Mouse (Mus musculus) C2C12 (cell line): ENCODE results near the gene Minos1. TPM values are rescaled to one million over a fixed set of nuclear protein-coding genes. Genes with fewer than 3 reads are reported as not detected.

Experiments used
- H3K27me3 ChIP-seq: one replicate; pipeline ENCODE4 v1.6.1; 2011; ENCODE audit not compliant: control insufficient read depth, insufficient read depth, insufficient read length
- H3K36me3 ChIP-seq: one replicate; pipeline ENCODE4 v1.6.1; 2011; ENCODE audit not compliant: control insufficient read depth, insufficient read depth
- H3K4me3 ChIP-seq: one replicate; pipeline ENCODE4 v1.5.1; 2011; ENCODE audit warnings: mild to moderate bottlenecking, control low read depth; ENCODE audit not compliant: poor library complexity, insufficient read depth, severe bottlenecking
- H3K79me2 ChIP-seq: one replicate; pipeline ENCODE4 v1.6.1; 2011; ENCODE audit not compliant: control insufficient read depth, insufficient read depth
- H3K79me3 ChIP-seq: one replicate; pipeline ENCODE4 v1.6.1; 2011; ENCODE audit warnings: low read depth, control low read depth
- H3ac ChIP-seq: one replicate; pipeline ENCODE3; 2011; ENCODE audit warnings: low read depth; ENCODE audit not compliant: control insufficient read depth, insufficient read length
- CEBPB ChIP-seq: IDR thresholded peaks from one replicate; pipeline ENCODE4 v1.6.1; 2011; ENCODE audit warnings: low read depth, mild to moderate bottlenecking, control low read depth, moderate library complexity
- CTCF ChIP-seq: IDR thresholded peaks from one replicate; pipeline ENCODE4 v1.5.1; 2011; ENCODE audit not compliant: control insufficient read depth, insufficient read depth, insufficient read length
- FOSL1 ChIP-seq: IDR thresholded peaks from one replicate; pipeline ENCODE4 v1.8.0; 2011; ENCODE audit warnings: mild to moderate bottlenecking, low read length; ENCODE audit not compliant: poor library complexity, insufficient read depth, severe bottlenecking
- MAX ChIP-seq: IDR thresholded peaks from one replicate; pipeline ENCODE4 v1.6.1; 2011; ENCODE audit warnings: mild to moderate bottlenecking, control low read depth
- MYOD1 ChIP-seq: IDR thresholded peaks from one replicate; pipeline ENCODE4 v1.6.1; 2011; ENCODE audit warnings: low read depth; ENCODE audit not compliant: control insufficient read depth, insufficient read length
- MYOG ChIP-seq: IDR thresholded peaks from one replicate; pipeline ENCODE4 v1.6.1; 2011; ENCODE audit not compliant: control insufficient read depth, insufficient read length; ENCODE audit errors: extremely low read depth
- USF1 ChIP-seq: IDR thresholded peaks from one replicate; pipeline ENCODE4 v1.6.1; 2011; ENCODE audit warnings: low read depth, mild to moderate bottlenecking, control low read depth, moderate library complexity
- polyA plus RNA-seq: library from polyadenylated mRNA; unstranded; fragments of >200 nt; fragmentation: generic; extraction: Trizol; gene quantifications from one replicate; pipeline ENCODE4 v1.2.1, GENCODE M21; 2012; ENCODE audit warnings: missing spikeins

Minos1 gene
- polyA plus RNA-seq, 1 experiment: 246 TPM

DNA sequence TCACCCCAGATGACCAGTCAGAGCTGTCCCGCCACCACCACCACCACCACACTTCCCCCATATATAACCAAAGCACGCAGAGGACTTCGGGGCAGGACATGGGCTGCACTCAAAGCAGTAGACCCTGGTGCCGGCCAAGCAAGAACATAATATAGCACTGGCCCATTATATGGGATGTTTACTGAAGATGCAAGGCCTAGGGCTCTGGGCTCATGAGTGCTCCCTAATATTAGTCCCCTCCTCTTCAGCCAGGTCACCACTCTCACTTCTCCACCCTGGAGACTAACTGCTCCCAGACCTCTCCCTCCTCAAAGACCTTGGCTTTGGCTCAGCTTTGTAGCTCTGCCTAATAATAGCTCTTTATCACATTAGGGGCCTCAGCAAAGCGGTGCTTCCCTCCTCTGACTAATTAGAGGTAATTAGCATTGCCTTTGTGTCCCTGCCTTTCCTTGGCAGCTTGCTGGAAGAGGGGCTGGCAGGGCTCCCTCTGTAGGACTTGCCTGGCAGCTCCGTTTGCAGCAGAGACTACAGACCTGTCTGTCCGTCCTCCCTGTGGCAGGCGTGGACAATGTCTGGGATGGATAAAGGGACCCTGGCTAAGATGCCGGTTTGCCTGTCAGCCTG lies 76.5 kb downstream of the Minos1 start:
- Histone ChIP-seq H3ac (no peak overlapping the region), H3K36me3 (no peaks in the 10 kb centered on the region), H3K79me2 (no peaks in the 10 kb centered on the region), H3K4me3 (no peak overlapping the region), H3K79me3 (no peaks in the 10 kb centered on the region), H3K27me3 (peaks cover 32% of the 10 kb centered on the region)
- TF ChIP-seq MYOD1 (no peak), FOSL1 (no peak), MAX (no peak), CTCF (no peak), MYOG (no peak), USF1 (no peak), CEBPB (no peak)

- Histone ChIP-seq H3ac (no peak overlapping the region), H3K4me3 (no peak overlapping the region), H3K79me2 (no peaks in the 10 kb centered on the region), H3K79me3 (no peaks in the 10 kb centered on the region), H3K27me3 (peaks cover 32% of the 10 kb centered on the region), H3K36me3 (no peaks in the 10 kb centered on the region)
- TF ChIP-seq MAX (no peak), MYOG (no peak), FOSL1 (no peak), CTCF (no peak), USF1 (no peak), MYOD1 (no peak), CEBPB (no peak)
These were observed 77.5 kb downstream of the Minos1 start for GRCm38 (mm10) chr4:139053391-139053790.

DNA sequence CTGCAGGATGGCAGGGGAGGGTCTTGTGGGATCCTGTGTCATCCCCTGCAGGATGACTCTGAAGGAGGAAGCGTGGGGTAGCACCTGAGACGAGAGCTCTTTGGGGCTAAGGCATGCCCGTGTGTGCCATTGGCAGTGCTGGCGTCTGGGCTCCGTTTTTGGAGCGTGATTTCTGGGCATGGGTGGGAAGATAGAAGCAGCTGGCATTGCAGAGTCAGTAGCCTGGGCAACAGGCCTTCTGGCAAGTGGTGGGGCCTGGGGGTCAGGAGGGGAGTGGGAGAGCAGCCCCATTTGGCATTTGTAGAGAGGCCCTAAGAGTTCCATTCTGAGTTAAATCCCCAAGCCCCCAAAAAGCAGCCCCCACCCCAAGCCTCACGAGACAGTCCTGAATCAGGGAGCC lies 78.1 kb downstream of the Minos1 start:
- Histone ChIP-seq H3K4me3 (no peak overlapping the region), H3K79me2 (no peaks in the 10 kb centered on the region), H3K79me3 (no peaks in the 10 kb centered on the region), H3K27me3 (peaks cover 32% of the 10 kb centered on the region), H3ac (no peak overlapping the region), H3K36me3 (no peaks in the 10 kb centered on the region)
- TF ChIP-seq FOSL1 (no peak), MYOD1 (no peak), MAX (no peak), CTCF (no peak), CEBPB (no peak), USF1 (no peak)

Other genes with a start within 250 kb of the Minos1 start
- 9.2 TPM for gene Otud3, start 217.2 kb downstream of the Minos1 start, polyA plus RNA-seq
- not detected for gene Rnf186, start 164.0 kb downstream of the Minos1 start, polyA plus RNA-seq
- 1.8 TPM for gene Tmco4, start 158.2 kb downstream of the Minos1 start, polyA plus RNA-seq
- gene Htr6, start 55.5 kb downstream of the Minos1 start, polyA plus RNA-seq: 0.02 TPM
- gene Nbl1, start 38.1 kb downstream of the Minos1 start, polyA plus RNA-seq: 61.3 TPM
- gene Capzb, start 61.8 kb upstream of the Minos1 start, polyA plus RNA-seq: 362 TPM
- gene Pqlc2, start 179.6 kb upstream of the Minos1 start, polyA plus RNA-seq: 6.0 TPM
- 49.7 TPM for gene Akr7a5, start 179.6 kb upstream of the Minos1 start, polyA plus RNA-seq
- 192 TPM for gene Mrto4, start 221.5 kb upstream of the Minos1 start, polyA plus RNA-seq
- gene Emc1, start 221.5 kb upstream of the Minos1 start, polyA plus RNA-seq: 16.7 TPM
- 78.1 TPM for gene Ubr4, start 221.5 kb upstream of the Minos1 start, polyA plus RNA-seq